Mouse (Mus musculus) lung, adult 2 months (tissue): ENCODE data around the gene Pfn1.
A peak's percentile ranks its signal among the peaks of the same experiment; 100 is the strongest.

ENCODE experiments used
- CTCF ChIP-seq: fragments of 200-500 bp; IDR thresholded peaks from 2 replicates; pipeline ENCODE4 v1.5.1; 2011; ENCODE audit warnings: mild to moderate bottlenecking, low read length, control low read depth; ENCODE audit not compliant: insufficient read depth
- POLR2A ChIP-seq: fragments of 200-500 bp; IDR thresholded peaks from 2 replicates; pipeline ENCODE4 v1.6.1; 2011; ENCODE audit warnings: low read depth, mild to moderate bottlenecking, control low read depth, low read length, borderline replicate concordance; ENCODE audit errors: extremely low read depth

GRCm38 (mm10) chr11:70608381-70609066 is 45.9 kb downstream of the Pfn1 start:
- TF ChIP-seq POLR2A: no peak
- peak; percentile 30; the same call in 1 of the 2 replicates for TF ChIP-seq CTCF
